Mouse (Mus musculus): ENCODE results near the gene Nfyc. TPM values are rescaled to one million over a fixed set of nuclear protein-coding genes. Genes with fewer than 3 reads are reported as not detected.

Nfyc gene
- polyA plus RNA-seq, 1 experiment from 2014 or later, result 118 TPM

- Histone ChIP-seq H3K27ac (no peak overlapping the region), H3K9me3 (no peaks in the 10 kb centered on the region), H3K4me1 (replicated peaks) (peaks cover 20% of the 10 kb centered on the region), H3K9ac (replicated peaks) (peak overlapping the region; percentile 62), H3K36me3 (no peaks in the 10 kb centered on the region), H3K27me3 (peaks cover 37% of the 10 kb centered on the region), H3K4me2 (peak overlapping the region; percentile 84), H3K4me3 (replicated peaks) (peak overlapping the region; percentile 50)
- peak; percentile 92 for ATAC-seq (ENCODE audit: insufficient number of reproducible peaks, insufficient read depth, low FRiP score, low TSS enrichment, low read depth)
- WGBS, result 1% methylated on average over 40 of the region's 40 CpGs
These were observed 100.2 kb downstream of the Nfyc start for GRCm38 (mm10) chr4:120731030-120731644.

- peak overlapping the region; percentile 50 for H3K4me3 ChIP-seq (replicated peaks)
- H3K27me3 ChIP-seq, result peaks cover 34% of the 10 kb centered on the region
- no peak overlapping the region for H3K9ac ChIP-seq (replicated peaks)
- no peaks in the 10 kb centered on the region for H3K9me3 ChIP-seq
- peak overlapping the region; percentile 84 for H3K4me2 ChIP-seq
- ATAC-seq (ENCODE audit: insufficient number of reproducible peaks, insufficient read depth, low FRiP score, low TSS enrichment, low read depth), result peak; percentile 46
- no peaks in the 10 kb centered on the region for H3K36me3 ChIP-seq
- peaks cover 20% of the 10 kb centered on the region for H3K4me1 ChIP-seq (replicated peaks)
- H3K27ac ChIP-seq, result no peak overlapping the region
- WGBS, result 25% methylated on average over 6 of the region's 6 CpGs
These were observed 100.8 kb downstream of the Nfyc start for GRCm38 (mm10) chr4:120730574-120730973.

- H3K27ac ChIP-seq, result no peak overlapping the region; the same call in 1 of the 2 replicates
- H3K4me2 ChIP-seq, result no peak overlapping the region
- no peak overlapping the region for H3K9ac ChIP-seq (replicated peaks)
- H3K4me3 ChIP-seq (replicated peaks), result no peak overlapping the region
- H3K36me3 ChIP-seq, result no peaks in the 10 kb centered on the region
- H3K9me3 ChIP-seq, result no peaks in the 10 kb centered on the region
- 59% methylated on average over 6 of the region's 6 CpGs for WGBS
- no peak for ATAC-seq (ENCODE audit: insufficient number of reproducible peaks, insufficient read depth, low FRiP score, low TSS enrichment, low read depth)
- H3K27me3 ChIP-seq, result peaks cover 29% of the 10 kb centered on the region
- H3K4me1 ChIP-seq (replicated peaks), result peaks cover 20% of the 10 kb centered on the region
These were observed 101.2 kb downstream of the Nfyc start for GRCm38 (mm10) chr4:120730146-120730545.

- Histone ChIP-seq H3K4me3 (replicated peaks) (no peak overlapping the region), H3K36me3 (no peaks in the 10 kb centered on the region), H3K4me2 (no peak overlapping the region), H3K27ac (no peak overlapping the region), H3K27me3 (peaks cover 29% of the 10 kb centered on the region), H3K4me1 (replicated peaks) (peaks cover 20% of the 10 kb centered on the region), H3K9ac (replicated peaks) (no peak overlapping the region), H3K9me3 (no peaks in the 10 kb centered on the region)
- ATAC-seq (ENCODE audit: insufficient number of reproducible peaks, insufficient read depth, low FRiP score, low TSS enrichment, low read depth), result no peak
- WGBS, result 37% methylated on average over 6 of the region's 6 CpGs
These were observed 101.9 kb downstream of the Nfyc start for GRCm38 (mm10) chr4:120729441-120729840.

- H3K36me3 ChIP-seq, result no peaks in the 10 kb centered on the region
- 82% methylated on average over 11 of the region's 11 CpGs for WGBS
- no peak overlapping the region for H3K4me2 ChIP-seq
- no peak overlapping the region for H3K9ac ChIP-seq (replicated peaks)
- H3K27ac ChIP-seq, result no peak overlapping the region
- peaks cover 20% of the 10 kb centered on the region for H3K4me1 ChIP-seq (replicated peaks)
- no peaks in the 10 kb centered on the region for H3K9me3 ChIP-seq
- ATAC-seq (ENCODE audit: insufficient number of reproducible peaks, insufficient read depth, low FRiP score, low TSS enrichment, low read depth), result no peak
- peaks cover 21% of the 10 kb centered on the region for H3K27me3 ChIP-seq
- H3K4me3 ChIP-seq (replicated peaks), result no peak overlapping the region
These were observed 103.5 kb downstream of the Nfyc start for GRCm38 (mm10) chr4:120727842-120728241.

GRCm38 (mm10) chr4:120726174-120726573 lies 105.2 kb downstream of the Nfyc start:
- no peak overlapping the region for H3K9ac ChIP-seq (replicated peaks)
- no peaks in the 10 kb centered on the region for H3K9me3 ChIP-seq
- no peak for ATAC-seq (ENCODE audit: insufficient number of reproducible peaks, insufficient read depth, low FRiP score, low TSS enrichment, low read depth)
- H3K27ac ChIP-seq, result no peak overlapping the region
- H3K36me3 ChIP-seq, result no peaks in the 10 kb centered on the region
- no peak overlapping the region for H3K4me3 ChIP-seq (replicated peaks)
- H3K4me1 ChIP-seq (replicated peaks), result peaks cover 14% of the 10 kb centered on the region
- H3K4me2 ChIP-seq, result no peak overlapping the region
- H3K27me3 ChIP-seq, result 0 out of 2 replicates have a peak, but pooled peaks cover 4% of the 10 kb centered on the region
- WGBS, result 55% methylated on average over 4 of the region's 4 CpGs

- Histone ChIP-seq H3K4me1 (replicated peaks) (peaks cover 10% of the 10 kb centered on the region), H3K27ac (no peak overlapping the region), H3K4me2 (no peak overlapping the region), H3K27me3 (0 out of 2 replicates have a peak, but pooled peaks cover 2% of the 10 kb centered on the region), H3K9me3 (no peaks in the 10 kb centered on the region), H3K36me3 (no peaks in the 10 kb centered on the region), H3K4me3 (replicated peaks) (no peak overlapping the region), H3K9ac (replicated peaks) (no peak overlapping the region)
- WGBS, result 27% methylated on average over 5 of the region's 5 CpGs
- no peak for ATAC-seq (ENCODE audit: insufficient number of reproducible peaks, insufficient read depth, low FRiP score, low TSS enrichment, low read depth)
These were observed 105.8 kb downstream of the Nfyc start for GRCm38 (mm10) chr4:120725516-120726090.

- no peak overlapping the region for H3K9ac ChIP-seq (replicated peaks)
- no peak overlapping the region for H3K27ac ChIP-seq
- no peaks in the 10 kb centered on the region for H3K36me3 ChIP-seq
- no peak overlapping the region for H3K4me2 ChIP-seq
- ATAC-seq (ENCODE audit: insufficient number of reproducible peaks, insufficient read depth, low FRiP score, low TSS enrichment, low read depth), result no peak
- 56% methylated on average over 2 of the region's 2 CpGs for WGBS
- H3K4me3 ChIP-seq (replicated peaks), result no peak overlapping the region
- peaks cover 9% of the 10 kb centered on the region; the same call in 1 of the 2 replicates for H3K4me1 ChIP-seq (replicated peaks)
- no peaks in the 10 kb centered on the region for H3K9me3 ChIP-seq
- H3K27me3 ChIP-seq, result peaks cover 13% of the 10 kb centered on the region
These were observed 109.8 kb downstream of the Nfyc start for GRCm38 (mm10) chr4:120721574-120721973.

GRCm38 (mm10) chr4:120719152-120719551 lies 112.2 kb downstream of the Nfyc start:
- no peak overlapping the region for H3K27ac ChIP-seq
- no peaks in the 10 kb centered on the region for H3K9me3 ChIP-seq
- no peak overlapping the region for H3K4me3 ChIP-seq (replicated peaks)
- 18% methylated on average over 5 of the region's 5 CpGs for WGBS
- peaks cover 20% of the 10 kb centered on the region for H3K4me1 ChIP-seq (replicated peaks)
- H3K36me3 ChIP-seq, result no peaks in the 10 kb centered on the region
- no peak overlapping the region for H3K4me2 ChIP-seq
- no peak overlapping the region for H3K9ac ChIP-seq (replicated peaks)
- peaks cover 21% of the 10 kb centered on the region for H3K27me3 ChIP-seq
- no peak for ATAC-seq (ENCODE audit: insufficient number of reproducible peaks, insufficient read depth, low FRiP score, low TSS enrichment, low read depth)

- H3K4me1 ChIP-seq (replicated peaks), result peaks cover 20% of the 10 kb centered on the region
- H3K4me3 ChIP-seq (replicated peaks), result no peak overlapping the region
- no peak overlapping the region for H3K9ac ChIP-seq (replicated peaks)
- H3K27ac ChIP-seq, result no peak overlapping the region
- WGBS, result 70% methylated on average over 8 of the region's 8 CpGs
- no peak overlapping the region for H3K4me2 ChIP-seq
- peaks cover 21% of the 10 kb centered on the region for H3K27me3 ChIP-seq
- no peak for ATAC-seq (ENCODE audit: insufficient number of reproducible peaks, insufficient read depth, low FRiP score, low TSS enrichment, low read depth)
- H3K9me3 ChIP-seq, result no peaks in the 10 kb centered on the region
- no peaks in the 10 kb centered on the region for H3K36me3 ChIP-seq
These were observed 113.8 kb downstream of the Nfyc start for GRCm38 (mm10) chr4:120717591-120717990.

GRCm38 (mm10) chr4:120716765-120717164 lies 114.6 kb downstream of the Nfyc start:
- H3K4me3 ChIP-seq (replicated peaks), result peak overlapping the region; percentile 41
- peaks cover 21% of the 10 kb centered on the region for H3K27me3 ChIP-seq
- H3K4me1 ChIP-seq (replicated peaks), result peaks cover 23% of the 10 kb centered on the region
- H3K4me2 ChIP-seq, result peak overlapping the region; percentile 72
- H3K36me3 ChIP-seq, result no peaks in the 10 kb centered on the region
- no peak for ATAC-seq (ENCODE audit: insufficient number of reproducible peaks, insufficient read depth, low FRiP score, low TSS enrichment, low read depth)
- H3K27ac ChIP-seq, result no peak overlapping the region
- H3K9me3 ChIP-seq, result no peaks in the 10 kb centered on the region
- WGBS, result 20% methylated on average over 12 of the region's 12 CpGs
- no peak overlapping the region; the same call in 1 of the 2 replicates for H3K9ac ChIP-seq (replicated peaks)
